Mouse (Mus musculus): ENCODE results near the gene Ncoa5. TPM values are rescaled to one million over a fixed set of nuclear protein-coding genes. Genes with fewer than 3 reads are reported as not detected.

Gene Ncoa5
- polyA plus RNA-seq, 1 experiment: 30.8 TPM

- TF ChIP-seq EP300 (IDR thresholded peaks at IDR 0.05; ENCODE audit: insufficient read depth, low read depth, low read length) (no peak), POLR2A (IDR thresholded peaks at IDR 0.05; ENCODE audit: insufficient read depth, low read length) (no peak), CTCF (IDR thresholded peaks at IDR 0.05; ENCODE audit: low read depth, low read length) (no peak)
- Histone ChIP-seq H3K4me1 (ENCODE audit: control insufficient read depth, insufficient read depth, low read length) (no peaks in the 10 kb centered on the region), H3K27ac (ENCODE audit: insufficient read depth, low read length) (no peak overlapping the region), H3K4me3 (ENCODE audit: low read depth, low read length) (no peak overlapping the region), H3K9ac (ENCODE audit: low read depth, poor library complexity, severe bottlenecking) (no peak overlapping the region), H3K36me3 (ENCODE audit: control insufficient read depth, insufficient read depth, low read length, poor library complexity, severe bottlenecking) (no peaks in the 10 kb centered on the region), H3K9me3 (replicated peaks; ENCODE audit: control insufficient read depth, insufficient read depth, low read length, poor library complexity, severe bottlenecking) (no peaks in the 10 kb centered on the region), H3K27me3 (ENCODE audit: control insufficient read depth, insufficient read depth, low read length, poor library complexity, severe bottlenecking) (no peaks in the 10 kb centered on the region)
These were observed 16.9 kb upstream of the Ncoa5 start for GRCm38 (mm10) chr2:165051566-165051965.

GRCm38 (mm10) chr2:165050826-165051548 is 16.3 kb upstream of the Ncoa5 start:
- no peaks in the 10 kb centered on the region for H3K36me3 ChIP-seq (ENCODE audit: control insufficient read depth, insufficient read depth, low read length, poor library complexity, severe bottlenecking)
- H3K27ac ChIP-seq (ENCODE audit: insufficient read depth, low read length): no peak overlapping the region
- TF ChIP-seq CTCF (IDR thresholded peaks at IDR 0.05; ENCODE audit: low read depth, low read length) (no peak), EP300 (IDR thresholded peaks at IDR 0.05; ENCODE audit: insufficient read depth, low read depth, low read length) (no peak), POLR2A (IDR thresholded peaks at IDR 0.05; ENCODE audit: insufficient read depth, low read length) (no peak)
- peak overlapping the region; percentile 30; the same call in 1 of the 2 replicates for H3K4me3 ChIP-seq (ENCODE audit: low read depth, low read length)
- no peaks in the 10 kb centered on the region for H3K9me3 ChIP-seq (replicated peaks; ENCODE audit: control insufficient read depth, insufficient read depth, low read length, poor library complexity, severe bottlenecking)
- no peak overlapping the region for H3K9ac ChIP-seq (ENCODE audit: low read depth, poor library complexity, severe bottlenecking)
- H3K27me3 ChIP-seq (ENCODE audit: control insufficient read depth, insufficient read depth, low read length, poor library complexity, severe bottlenecking): no peaks in the 10 kb centered on the region
- H3K4me1 ChIP-seq (ENCODE audit: control insufficient read depth, insufficient read depth, low read length): no peaks in the 10 kb centered on the region

DNA sequence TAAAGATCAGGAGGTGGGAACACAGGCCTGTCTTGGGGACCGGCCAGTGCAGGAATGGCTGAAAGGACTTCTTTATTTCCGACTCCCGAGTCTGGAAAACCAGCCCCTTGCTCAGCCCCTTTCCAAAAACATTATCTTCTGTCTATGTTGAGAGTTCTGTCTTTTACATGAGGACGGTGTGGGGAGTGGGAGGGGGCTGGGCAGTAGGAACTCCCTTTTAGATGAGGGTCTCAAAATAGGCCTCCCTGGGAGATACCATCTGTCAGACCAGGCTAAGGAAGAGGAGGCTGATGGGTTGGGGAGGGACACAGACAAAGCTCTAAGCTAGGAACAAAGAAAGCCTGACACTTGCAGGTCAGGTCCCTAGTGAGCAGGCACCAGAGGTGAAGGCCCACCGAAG is 14.4 kb upstream of the Ncoa5 start:
- Histone ChIP-seq H3K4me3 (ENCODE audit: low read depth, low read length) (no peak overlapping the region), H3K9ac (ENCODE audit: low read depth, poor library complexity, severe bottlenecking) (no peak overlapping the region), H3K4me1 (ENCODE audit: control insufficient read depth, insufficient read depth, low read length) (no peaks in the 10 kb centered on the region), H3K27me3 (ENCODE audit: control insufficient read depth, insufficient read depth, low read length, poor library complexity, severe bottlenecking) (no peaks in the 10 kb centered on the region), H3K27ac (ENCODE audit: insufficient read depth, low read length) (no peak overlapping the region), H3K36me3 (ENCODE audit: control insufficient read depth, insufficient read depth, low read length, poor library complexity, severe bottlenecking) (no peaks in the 10 kb centered on the region), H3K9me3 (replicated peaks; ENCODE audit: control insufficient read depth, insufficient read depth, low read length, poor library complexity, severe bottlenecking) (no peaks in the 10 kb centered on the region)
- TF ChIP-seq CTCF (IDR thresholded peaks at IDR 0.05; ENCODE audit: low read depth, low read length): no peak
- TF ChIP-seq EP300 (IDR thresholded peaks at IDR 0.05; ENCODE audit: insufficient read depth, low read depth, low read length): no peak
- no peak for TF ChIP-seq POLR2A (IDR thresholded peaks at IDR 0.05; ENCODE audit: insufficient read depth, low read length)

GRCm38 (mm10) chr2:165043729-165044128 is 9.1 kb upstream of the Ncoa5 start:
- Histone ChIP-seq H3K9ac (ENCODE audit: low read depth, poor library complexity, severe bottlenecking) (no peak overlapping the region), H3K27ac (ENCODE audit: insufficient read depth, low read length) (no peak overlapping the region), H3K9me3 (replicated peaks; ENCODE audit: control insufficient read depth, insufficient read depth, low read length, poor library complexity, severe bottlenecking) (no peaks in the 10 kb centered on the region), H3K4me3 (ENCODE audit: low read depth, low read length) (no peak overlapping the region), H3K36me3 (ENCODE audit: control insufficient read depth, insufficient read depth, low read length, poor library complexity, severe bottlenecking) (no peaks in the 10 kb centered on the region), H3K27me3 (ENCODE audit: control insufficient read depth, insufficient read depth, low read length, poor library complexity, severe bottlenecking) (no peaks in the 10 kb centered on the region), H3K4me1 (ENCODE audit: control insufficient read depth, insufficient read depth, low read length) (no peaks in the 10 kb centered on the region)
- TF ChIP-seq POLR2A (IDR thresholded peaks at IDR 0.05; ENCODE audit: insufficient read depth, low read length): no peak
- TF ChIP-seq EP300 (IDR thresholded peaks at IDR 0.05; ENCODE audit: insufficient read depth, low read depth, low read length): no peak
- TF ChIP-seq CTCF (IDR thresholded peaks at IDR 0.05; ENCODE audit: low read depth, low read length): no peak

DNA sequence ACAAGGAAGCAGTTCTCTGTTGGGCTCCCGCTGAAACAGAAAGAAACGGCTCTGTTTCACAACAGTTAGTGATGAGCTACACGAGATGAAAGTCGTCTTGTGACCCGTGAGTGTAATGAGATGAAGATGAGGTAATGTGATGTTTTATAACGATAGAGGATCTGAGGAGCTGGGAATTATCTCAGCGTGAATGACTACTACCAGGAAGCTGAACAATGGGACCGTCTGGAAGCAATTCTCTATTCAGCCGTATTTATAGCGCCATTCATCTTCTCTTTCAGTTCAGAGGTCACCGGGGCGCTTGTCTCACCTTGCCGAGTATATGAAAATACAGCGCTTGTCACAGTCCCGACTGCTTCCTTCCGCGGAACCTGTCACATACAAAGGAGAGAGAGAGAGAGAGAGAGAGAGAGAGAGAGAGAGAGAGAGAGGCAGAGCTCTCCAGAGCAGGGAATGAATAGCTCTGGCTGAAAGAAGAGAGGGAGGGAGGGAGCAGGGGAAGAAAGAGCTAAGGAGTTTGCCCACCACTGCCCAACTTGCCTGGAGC is 8.5 kb upstream of the Ncoa5 start:
- Histone ChIP-seq H3K4me3 (ENCODE audit: low read depth, low read length) (no peak overlapping the region), H3K27me3 (ENCODE audit: control insufficient read depth, insufficient read depth, low read length, poor library complexity, severe bottlenecking) (no peaks in the 10 kb centered on the region), H3K36me3 (ENCODE audit: control insufficient read depth, insufficient read depth, low read length, poor library complexity, severe bottlenecking) (no peaks in the 10 kb centered on the region), H3K9ac (ENCODE audit: low read depth, poor library complexity, severe bottlenecking) (no peak overlapping the region), H3K27ac (ENCODE audit: insufficient read depth, low read length) (no peak overlapping the region), H3K9me3 (replicated peaks; ENCODE audit: control insufficient read depth, insufficient read depth, low read length, poor library complexity, severe bottlenecking) (no peaks in the 10 kb centered on the region), H3K4me1 (ENCODE audit: control insufficient read depth, insufficient read depth, low read length) (no peaks in the 10 kb centered on the region)
- TF ChIP-seq EP300 (IDR thresholded peaks at IDR 0.05; ENCODE audit: insufficient read depth, low read depth, low read length) (no peak), POLR2A (IDR thresholded peaks at IDR 0.05; ENCODE audit: insufficient read depth, low read length) (no peak), CTCF (IDR thresholded peaks at IDR 0.05; ENCODE audit: low read depth, low read length) (no peak)

DNA sequence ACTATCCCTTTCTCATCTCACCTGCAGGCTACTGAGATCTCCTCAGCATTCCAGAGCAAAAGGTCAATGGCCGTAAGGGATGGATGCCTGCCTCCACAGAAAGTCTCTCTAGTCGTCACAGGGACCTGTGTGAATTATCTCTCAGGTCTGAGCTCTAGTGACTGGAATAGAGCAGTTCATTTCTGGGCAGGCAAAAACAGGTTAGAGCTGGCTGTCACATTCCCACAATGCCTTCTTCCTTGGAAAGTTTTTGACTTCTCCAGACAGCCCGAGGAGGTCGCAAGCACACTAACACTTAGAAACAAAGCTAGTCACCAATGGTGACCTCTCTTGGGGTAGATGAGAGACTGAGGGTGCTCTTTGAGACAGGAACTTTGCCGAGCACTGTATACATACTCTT is 7.5 kb upstream of the Ncoa5 start:
- Histone ChIP-seq H3K9me3 (replicated peaks; ENCODE audit: control insufficient read depth, insufficient read depth, low read length, poor library complexity, severe bottlenecking) (no peaks in the 10 kb centered on the region), H3K4me3 (ENCODE audit: low read depth, low read length) (no peak overlapping the region), H3K36me3 (ENCODE audit: control insufficient read depth, insufficient read depth, low read length, poor library complexity, severe bottlenecking) (no peaks in the 10 kb centered on the region), H3K4me1 (ENCODE audit: control insufficient read depth, insufficient read depth, low read length) (no peaks in the 10 kb centered on the region), H3K9ac (ENCODE audit: low read depth, poor library complexity, severe bottlenecking) (no peak overlapping the region), H3K27ac (ENCODE audit: insufficient read depth, low read length) (no peak overlapping the region), H3K27me3 (ENCODE audit: control insufficient read depth, insufficient read depth, low read length, poor library complexity, severe bottlenecking) (no peaks in the 10 kb centered on the region)
- TF ChIP-seq CTCF (IDR thresholded peaks at IDR 0.05; ENCODE audit: low read depth, low read length) (no peak), POLR2A (IDR thresholded peaks at IDR 0.05; ENCODE audit: insufficient read depth, low read length) (no peak), EP300 (IDR thresholded peaks at IDR 0.05; ENCODE audit: insufficient read depth, low read depth, low read length) (no peak)
